Mouse (Mus musculus) cerebellum, adult 9-11 months (tissue): ENCODE measurements around the gene Swap70.

Experiments used
- DNase-seq: peaks from one replicate; pipeline ENCODE4 v3.0.0; 2022

Swap70 gene

GRCm38 (mm10) chr7:110239590-110239989 is 18.1 kb downstream of the Swap70 start:
- no peak for DNase-seq

DNA sequence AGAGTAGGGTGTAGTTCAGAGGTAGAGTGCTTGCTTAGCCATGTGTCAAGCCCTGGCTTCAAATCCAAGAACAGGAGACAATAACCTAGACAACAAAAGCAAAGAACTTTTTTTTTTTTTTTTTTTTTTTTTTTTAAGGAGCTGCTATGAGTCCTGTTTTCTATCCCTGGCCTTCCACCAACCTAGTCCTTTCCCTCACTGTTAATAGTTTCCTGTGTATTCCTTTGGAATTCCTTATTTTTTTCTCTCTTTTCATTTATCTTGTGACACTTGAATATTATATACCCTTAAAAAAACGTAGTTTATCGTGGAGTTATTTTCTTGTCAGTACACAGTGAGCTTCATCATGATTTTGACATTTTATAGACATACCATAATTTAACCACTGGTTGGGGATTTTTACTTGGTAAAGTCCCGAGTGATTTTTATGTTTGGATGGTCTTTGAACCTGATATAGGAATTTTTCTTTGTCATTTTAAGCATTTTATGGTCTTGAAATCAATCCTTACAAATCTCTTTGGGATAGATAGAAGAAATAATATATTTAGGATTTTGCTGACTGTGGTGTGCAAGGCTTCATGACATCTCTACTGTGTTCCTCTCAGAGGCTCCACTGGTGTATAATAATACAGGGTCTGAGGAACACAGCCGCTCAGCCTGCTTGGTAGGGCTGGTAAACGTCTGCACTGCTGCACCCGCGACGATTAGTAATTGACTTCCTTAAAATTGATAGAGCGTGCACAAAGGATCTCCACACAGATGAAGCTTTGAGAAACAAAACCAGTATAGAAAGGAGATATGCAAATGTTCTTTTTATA is 20.2 kb downstream of the Swap70 start:
- no peak for DNase-seq

- no peak for DNase-seq
Measured at GRCm38 (mm10) chr7:110242290-110242581, 20.7 kb downstream of the Swap70 start.

- DNase-seq, result no peak
Measured at GRCm38 (mm10) chr7:110245128-110245527, 23.6 kb downstream of the Swap70 start.

DNA sequence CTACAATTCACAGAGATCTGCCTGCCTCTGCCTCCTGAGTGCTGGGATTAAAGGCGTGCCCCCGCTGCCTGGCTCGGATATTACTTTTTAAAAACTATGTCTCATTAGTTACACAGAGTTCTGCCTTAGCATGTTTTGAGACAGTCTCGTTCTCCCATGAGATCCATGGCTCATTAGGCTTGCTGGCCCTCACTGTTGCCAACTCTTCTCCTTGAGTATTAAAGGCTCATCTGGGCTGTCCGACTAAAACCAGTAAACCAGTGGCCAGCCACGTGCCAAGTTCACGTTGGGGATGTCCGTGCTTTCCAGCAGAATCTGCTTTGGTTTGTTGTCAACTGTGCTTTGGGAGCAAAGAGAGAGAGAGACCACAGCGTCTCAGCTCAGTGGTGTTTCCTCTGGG is 25.0 kb downstream of the Swap70 start:
- no peak for DNase-seq

- no peak for DNase-seq
Measured at GRCm38 (mm10) chr7:110247801-110248200, 26.3 kb downstream of the Swap70 start.

DNA sequence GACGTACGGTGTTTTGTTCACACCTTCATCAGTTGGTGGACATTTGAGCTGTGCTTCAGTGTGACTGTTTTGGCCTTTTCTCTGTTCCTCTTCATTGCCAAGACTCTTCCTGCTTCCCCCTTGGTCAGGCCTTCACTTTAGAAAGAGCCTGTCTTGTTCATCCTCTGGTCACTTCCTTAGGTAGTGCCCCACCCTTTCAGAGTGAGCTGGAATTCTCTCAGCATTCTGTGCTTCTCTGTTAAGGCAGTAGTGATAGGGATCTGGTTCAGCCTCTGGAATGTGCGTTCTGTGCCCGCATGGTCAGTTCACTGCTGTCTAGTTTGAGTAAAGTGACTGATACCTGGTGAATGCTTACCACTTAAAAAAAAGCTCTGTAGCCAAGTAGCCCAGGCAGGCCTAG is 27.2 kb downstream of the Swap70 start:
- DNase-seq, result no peak

GRCm38 (mm10) chr7:110253861-110254260 is 32.4 kb downstream of the Swap70 start:
- DNase-seq, result no peak

DNA sequence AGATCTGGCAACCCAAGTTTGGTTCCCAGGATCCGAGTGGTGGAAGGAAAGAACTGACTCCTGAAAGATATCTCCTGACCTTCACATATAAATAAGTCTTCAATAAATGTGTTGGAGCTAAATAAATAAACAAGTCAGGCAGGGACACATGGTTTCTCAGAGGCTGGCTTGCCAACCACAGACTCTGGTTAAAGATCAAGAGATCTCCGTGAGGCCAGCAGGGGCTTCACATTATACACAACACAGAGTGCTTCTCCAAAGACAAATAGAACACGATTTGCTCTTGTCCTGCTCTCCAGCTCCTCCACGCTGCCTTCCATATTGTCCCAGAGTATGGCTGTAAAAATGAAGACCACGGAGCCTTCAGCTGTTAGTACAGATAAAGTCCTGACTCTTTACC is 32.9 kb downstream of the Swap70 start:
- DNase-seq, result no peak

DNA sequence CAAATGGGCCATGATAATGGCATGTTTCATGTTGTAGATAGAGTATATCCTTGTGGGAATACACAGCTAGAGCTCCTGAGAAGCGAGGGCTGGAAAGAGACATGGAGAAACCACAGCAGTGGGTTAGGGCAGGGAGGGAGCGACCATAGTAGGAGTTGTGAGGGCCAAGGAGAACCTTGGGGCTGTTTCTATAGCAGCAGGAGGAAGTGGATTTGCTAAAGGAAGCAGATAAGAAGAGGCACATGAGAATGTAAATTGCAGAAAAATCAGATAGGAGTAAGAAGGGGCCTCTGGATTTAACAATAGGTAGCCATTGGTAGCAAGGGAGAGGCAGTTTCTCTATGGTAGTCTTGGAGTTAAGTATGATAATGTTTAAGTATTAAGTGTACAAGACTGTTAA is 35.5 kb downstream of the Swap70 start:
- no peak for DNase-seq

GRCm38 (mm10) chr7:110258196-110258950 is 36.9 kb downstream of the Swap70 start:
- DNase-seq, result no peak

DNA sequence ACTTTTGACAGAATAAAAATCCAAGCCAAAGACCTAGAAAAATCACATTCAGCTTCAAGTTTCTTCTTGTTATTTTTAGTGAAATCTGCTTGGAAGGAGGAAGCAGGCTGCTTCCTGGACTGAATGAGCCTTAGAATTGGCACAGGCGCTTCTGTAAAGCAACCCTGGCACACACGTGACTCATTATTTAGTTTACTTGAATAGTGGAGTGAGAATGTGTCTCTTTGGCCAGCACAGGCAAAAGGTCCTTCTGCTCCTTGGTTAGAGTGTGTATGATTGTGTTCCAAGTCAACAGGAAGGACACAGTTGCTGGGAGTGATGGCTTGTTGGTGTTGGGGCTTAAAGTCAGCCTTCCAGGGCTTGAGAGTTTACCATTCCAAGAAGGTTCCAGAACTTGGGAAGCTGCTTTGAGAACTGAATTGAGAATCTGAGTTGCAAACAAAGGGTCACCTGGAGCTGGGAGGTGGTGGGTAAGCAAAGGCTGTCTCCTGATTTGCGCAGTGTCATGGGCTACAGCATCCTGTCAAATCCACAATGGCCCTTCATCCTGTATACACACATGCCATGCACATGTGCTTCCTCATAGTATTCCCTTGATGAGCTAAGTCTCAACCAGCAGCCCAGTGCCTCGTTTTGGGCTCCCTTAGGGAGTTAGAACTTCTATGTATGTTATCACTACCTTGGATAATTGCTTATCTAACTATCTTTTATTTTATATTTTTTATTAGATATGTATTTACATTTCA is 38.6 kb downstream of the Swap70 start:
- DNase-seq, result no peak

DNA sequence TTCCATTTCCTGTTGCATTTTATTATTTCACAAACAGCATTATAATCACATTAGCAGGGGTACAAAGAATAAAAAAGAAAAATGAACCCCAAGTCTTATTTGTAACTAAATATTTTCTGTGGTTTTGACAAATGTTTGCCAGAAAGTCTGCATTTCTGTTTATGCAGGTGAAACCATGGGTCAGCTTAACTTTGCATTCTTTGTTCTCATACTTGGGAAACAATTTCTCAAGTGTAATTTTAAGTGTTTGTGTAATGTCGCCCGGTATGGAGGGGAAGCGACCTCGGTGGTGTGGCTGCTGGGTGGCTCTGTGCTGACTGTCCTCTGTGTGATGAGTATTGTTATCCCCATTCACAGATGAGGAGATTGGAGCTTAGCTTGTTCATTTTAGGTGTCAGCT is 40.3 kb downstream of the Swap70 start:
- DNase-seq, result no peak

- no peak for DNase-seq
Measured at GRCm38 (mm10) chr7:110262661-110263060, 41.1 kb downstream of the Swap70 start.

- DNase-seq, result no peak
Measured at GRCm38 (mm10) chr7:110263474-110263873, 42.0 kb downstream of the Swap70 start.

GRCm38 (mm10) chr7:110265796-110266195 is 44.3 kb downstream of the Swap70 start:
- peak; percentile 58 for DNase-seq

- DNase-seq, result no peak
Measured at GRCm38 (mm10) chr7:110267014-110267413, 45.5 kb downstream of the Swap70 start.

DNA sequence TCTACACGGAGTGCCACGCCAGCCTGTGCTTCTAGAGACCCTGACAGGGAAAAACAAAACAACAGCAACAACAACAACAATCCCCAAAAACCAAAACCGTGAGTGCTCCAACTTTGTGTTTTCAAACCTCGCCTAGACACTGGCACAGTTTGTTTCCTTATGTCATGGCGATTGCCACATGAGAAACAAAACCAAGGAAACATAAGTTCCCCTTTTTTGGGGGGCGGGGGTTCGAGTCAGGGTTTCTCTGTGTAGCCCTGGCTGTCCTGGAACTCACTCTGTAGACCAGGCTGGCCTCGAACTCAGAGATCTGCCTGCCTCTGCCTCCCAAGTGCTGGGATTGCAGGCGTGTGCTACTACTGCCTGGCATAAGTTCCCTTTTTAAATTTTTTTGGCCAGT is 46.5 kb downstream of the Swap70 start:
- no peak for DNase-seq

DNA sequence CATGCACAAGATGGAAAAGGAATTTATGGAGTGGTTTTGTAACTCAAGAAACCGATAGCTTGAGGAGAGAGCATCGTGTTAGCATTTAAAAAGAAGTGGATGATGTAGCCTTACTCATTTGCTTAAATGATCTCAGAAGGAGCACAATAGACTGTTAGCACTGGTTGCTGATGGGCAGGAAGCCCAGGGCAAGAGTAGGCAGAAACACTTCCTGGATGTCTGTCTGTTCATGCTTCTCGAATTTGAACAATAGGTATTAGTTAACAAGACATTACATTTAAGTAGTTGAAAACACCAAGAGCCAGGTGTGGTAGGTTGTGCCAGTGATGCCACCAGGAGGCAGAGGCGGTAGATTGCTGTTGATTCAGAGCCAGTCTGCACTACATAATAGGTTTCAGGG is 47.0 kb downstream of the Swap70 start:
- no peak for DNase-seq

DNA sequence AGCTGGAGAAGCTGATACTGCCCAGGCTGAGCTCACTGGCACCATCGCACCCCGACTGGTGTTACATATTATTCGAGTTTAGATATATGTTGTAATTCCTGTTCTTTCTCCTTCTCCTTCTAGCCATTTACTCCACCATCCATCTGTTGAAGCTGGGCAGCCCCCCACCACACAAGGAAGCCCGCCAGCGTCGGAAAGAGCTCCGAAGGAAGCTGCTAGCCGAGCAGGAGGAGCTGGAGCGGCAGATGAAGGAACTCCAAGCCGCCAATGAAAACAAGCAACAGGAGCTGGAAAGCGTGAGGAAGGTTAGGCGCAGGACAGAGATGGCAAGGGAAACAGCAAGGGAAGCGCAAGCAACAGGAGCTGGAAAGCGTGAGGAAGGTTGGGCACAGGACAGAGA is 48.3 kb downstream of the Swap70 start:
- DNase-seq, result no peak

DNA sequence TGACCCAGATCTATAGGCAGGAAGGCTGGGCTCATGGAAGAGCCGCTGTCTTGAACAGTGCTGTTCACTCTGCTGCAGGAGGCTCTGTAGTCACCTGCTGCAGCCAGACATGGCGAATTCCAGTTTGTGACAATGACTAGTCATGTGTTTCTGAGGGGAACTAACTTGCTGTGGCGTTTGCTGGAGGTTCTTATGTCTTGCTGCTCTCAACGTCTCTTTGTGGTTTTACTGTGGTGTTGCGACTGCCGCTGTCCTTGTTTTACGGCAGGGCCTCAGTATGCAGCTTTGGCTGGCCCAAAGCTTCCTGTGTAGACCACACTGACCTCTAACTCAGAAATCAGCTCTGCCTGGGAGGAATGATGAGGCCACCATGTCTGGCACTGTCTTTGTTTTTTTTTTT is 48.9 kb downstream of the Swap70 start:
- no peak for DNase-seq

- DNase-seq, result no peak
Measured at GRCm38 (mm10) chr7:110271814-110272213, 50.3 kb downstream of the Swap70 start.

DNA sequence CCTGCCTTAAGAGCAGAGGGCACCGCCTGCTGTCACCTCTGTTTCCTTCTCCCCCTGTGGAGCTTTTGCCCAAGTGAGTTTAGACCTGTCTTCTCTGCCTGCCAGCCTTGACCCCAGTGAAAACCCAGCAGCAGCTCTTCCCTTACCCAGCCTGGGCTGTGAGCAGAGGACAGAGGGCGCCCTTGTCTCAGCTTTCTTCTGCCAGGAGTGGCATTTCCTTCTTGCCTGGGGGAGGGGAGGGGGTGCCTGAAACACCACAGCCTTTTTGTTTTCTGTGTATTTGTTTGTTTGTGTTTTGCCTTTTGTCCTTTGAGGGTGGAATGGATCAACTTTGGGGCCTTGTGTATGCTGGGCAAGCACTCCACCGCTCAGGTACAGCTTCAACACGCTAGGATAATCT is 50.9 kb downstream of the Swap70 start:
- no peak for DNase-seq

- DNase-seq, result no peak
Measured at GRCm38 (mm10) chr7:110277734-110278245, 56.3 kb downstream of the Swap70 start.
